Mouse (Mus musculus): ENCODE data around the gene Neurl3. TPM values are rescaled to one million over a fixed set of nuclear protein-coding genes. Genes with fewer than 3 reads are reported as not detected.

The Neurl3 gene
- total RNA-seq (2014; rRNA removed): 3.3 and 4.0 TPM in 2 replicates
- polyA plus RNA-seq (2012; rRNA removed): 3.6 and 5.3 TPM in 2 replicates

DNA sequence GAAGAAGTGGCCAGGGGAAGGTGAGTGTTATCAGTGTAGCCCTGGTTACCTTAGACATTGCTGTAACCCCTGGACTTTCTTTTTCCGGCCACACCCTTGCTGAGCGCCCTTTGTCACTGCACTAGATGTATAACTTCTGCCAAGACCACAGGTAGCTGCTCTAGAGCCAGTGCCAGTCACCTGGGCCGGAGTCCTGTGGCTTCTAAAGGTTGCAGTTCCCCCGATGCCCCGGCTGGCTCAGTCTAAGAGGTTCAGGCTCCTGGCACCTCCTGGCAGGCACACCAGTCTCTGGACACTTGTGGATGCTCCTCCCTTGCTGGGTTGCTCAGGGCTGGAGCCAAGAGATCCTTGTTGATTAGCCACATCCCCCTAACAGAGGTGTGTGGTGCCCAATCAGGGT is at the start of gene Neurl3:
Gene Neurl3, minus strand, starts transcription at position 225 of the 400 bp plus-strand sequence.
- Histone ChIP-seq H3K36me3 (ENCODE audit: control insufficient read depth, insufficient read depth, low read length) (no peaks in the 10 kb centered on the region), H3K4me3 (ENCODE audit: insufficient read depth, low read depth, low read length) (peak within 1 kb of the TSS; percentile 59), H3K27me3 (ENCODE audit: control insufficient read depth, insufficient read depth, low read length) (no peaks in the 10 kb centered on the region; the same call in 1 of the 2 replicates), H3K9ac (ENCODE audit: low read depth, low read length) (peak within 1 kb of the TSS; percentile 57), H3K4me1 (ENCODE audit: control insufficient read depth, insufficient read depth, low read length) (no peaks in the 10 kb centered on the region), H3K27ac (replicated peaks; ENCODE audit: insufficient read depth, low read depth, low read length) (peak within 1 kb of the TSS; percentile 72), H3K79me2 (ENCODE audit: control insufficient read depth, insufficient read depth, low read length) (no peaks in the 10 kb centered on the region)
- TF ChIP-seq CTCF (IDR thresholded peaks at IDR 0.05; ENCODE audit: low read depth, low read length): no peak
- no peak for TF ChIP-seq POLR2A (IDR thresholded peaks at IDR 0.05; ENCODE audit: extremely low read depth, insufficient read depth, low read length)
- no peak for DNase-seq (ENCODE audit: extremely low read depth, low read depth, low spot score)
- 64% methylated on average over 5 of the region's 5 CpGs for WGBS

- no peak overlapping the region for H3K27ac ChIP-seq (replicated peaks; ENCODE audit: insufficient read depth, low read depth, low read length)
- H3K36me3 ChIP-seq (ENCODE audit: control insufficient read depth, insufficient read depth, low read length): no peaks in the 10 kb centered on the region
- no peak overlapping the region for H3K4me3 ChIP-seq (ENCODE audit: insufficient read depth, low read depth, low read length)
- no peaks in the 10 kb centered on the region for H3K4me1 ChIP-seq (ENCODE audit: control insufficient read depth, insufficient read depth, low read length)
- H3K79me2 ChIP-seq (ENCODE audit: control insufficient read depth, insufficient read depth, low read length): no peaks in the 10 kb centered on the region
- WGBS: 31% methylated on average over 8 of the region's 8 CpGs
- H3K27me3 ChIP-seq (ENCODE audit: control insufficient read depth, insufficient read depth, low read length): no peaks in the 10 kb centered on the region
- DNase-seq (ENCODE audit: extremely low read depth, low read depth, low spot score): peak; percentile 63
- H3K9ac ChIP-seq (ENCODE audit: low read depth, low read length): no peak overlapping the region
- TF ChIP-seq POLR2A (IDR thresholded peaks at IDR 0.05; ENCODE audit: extremely low read depth, insufficient read depth, low read length) (no peak), CTCF (IDR thresholded peaks at IDR 0.05; ENCODE audit: low read depth, low read length) (peak; percentile 63)
Observed at GRCm38 (mm10) chr1:36323746-36324448, 49.4 kb upstream of the Neurl3 start.

DNA sequence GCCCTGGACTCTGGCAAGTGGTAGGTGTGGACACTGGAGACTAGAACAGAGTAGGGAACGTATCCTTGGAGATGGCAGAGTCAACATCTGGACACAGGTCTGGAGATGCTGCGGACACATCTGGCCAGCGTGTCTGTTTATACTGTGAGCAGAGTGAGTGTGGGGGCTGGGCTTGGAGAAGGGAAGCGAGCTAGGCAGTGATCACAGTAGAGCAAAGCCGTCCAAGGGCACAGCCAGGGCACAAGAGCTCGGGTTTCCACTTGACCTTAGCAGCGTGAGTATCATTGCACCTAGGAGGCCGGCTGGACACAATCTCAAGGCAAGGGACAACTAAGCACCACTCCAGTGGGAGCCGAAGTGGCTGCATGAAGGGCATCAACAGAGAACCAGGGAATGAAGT is 48.6 kb upstream of the Neurl3 start:
- Histone ChIP-seq H3K4me1 (ENCODE audit: control insufficient read depth, insufficient read depth, low read length) (no peaks in the 10 kb centered on the region), H3K9ac (ENCODE audit: low read depth, low read length) (no peak overlapping the region), H3K79me2 (ENCODE audit: control insufficient read depth, insufficient read depth, low read length) (no peaks in the 10 kb centered on the region), H3K36me3 (ENCODE audit: control insufficient read depth, insufficient read depth, low read length) (no peaks in the 10 kb centered on the region), H3K27ac (replicated peaks; ENCODE audit: insufficient read depth, low read depth, low read length) (no peak overlapping the region), H3K27me3 (ENCODE audit: control insufficient read depth, insufficient read depth, low read length) (no peaks in the 10 kb centered on the region), H3K4me3 (ENCODE audit: insufficient read depth, low read depth, low read length) (no peak overlapping the region)
- DNase-seq (ENCODE audit: extremely low read depth, low read depth, low spot score): no peak
- no peak for TF ChIP-seq CTCF (IDR thresholded peaks at IDR 0.05; ENCODE audit: low read depth, low read length)
- no peak for TF ChIP-seq POLR2A (IDR thresholded peaks at IDR 0.05; ENCODE audit: extremely low read depth, insufficient read depth, low read length)
- WGBS: 74% methylated on average over 9 of the region's 9 CpGs

- H3K79me2 ChIP-seq (ENCODE audit: control insufficient read depth, insufficient read depth, low read length): no peaks in the 10 kb centered on the region
- H3K27me3 ChIP-seq (ENCODE audit: control insufficient read depth, insufficient read depth, low read length): no peaks in the 10 kb centered on the region
- no peaks in the 10 kb centered on the region for H3K36me3 ChIP-seq (ENCODE audit: control insufficient read depth, insufficient read depth, low read length)
- no peak overlapping the region for H3K27ac ChIP-seq (replicated peaks; ENCODE audit: insufficient read depth, low read depth, low read length)
- no peaks in the 10 kb centered on the region for H3K4me1 ChIP-seq (ENCODE audit: control insufficient read depth, insufficient read depth, low read length)
- H3K4me3 ChIP-seq (ENCODE audit: insufficient read depth, low read depth, low read length): no peak overlapping the region
- 77% methylated on average over 11 of the region's 11 CpGs for WGBS
- H3K9ac ChIP-seq (ENCODE audit: low read depth, low read length): no peak overlapping the region
- TF ChIP-seq CTCF (IDR thresholded peaks at IDR 0.05; ENCODE audit: low read depth, low read length): peak; percentile 40; the same call in 1 of the 2 replicates
- no peak for TF ChIP-seq POLR2A (IDR thresholded peaks at IDR 0.05; ENCODE audit: extremely low read depth, insufficient read depth, low read length)
- no peak for DNase-seq (ENCODE audit: extremely low read depth, low read depth, low spot score)
Observed at GRCm38 (mm10) chr1:36321829-36322573, 47.5 kb upstream of the Neurl3 start.

DNA sequence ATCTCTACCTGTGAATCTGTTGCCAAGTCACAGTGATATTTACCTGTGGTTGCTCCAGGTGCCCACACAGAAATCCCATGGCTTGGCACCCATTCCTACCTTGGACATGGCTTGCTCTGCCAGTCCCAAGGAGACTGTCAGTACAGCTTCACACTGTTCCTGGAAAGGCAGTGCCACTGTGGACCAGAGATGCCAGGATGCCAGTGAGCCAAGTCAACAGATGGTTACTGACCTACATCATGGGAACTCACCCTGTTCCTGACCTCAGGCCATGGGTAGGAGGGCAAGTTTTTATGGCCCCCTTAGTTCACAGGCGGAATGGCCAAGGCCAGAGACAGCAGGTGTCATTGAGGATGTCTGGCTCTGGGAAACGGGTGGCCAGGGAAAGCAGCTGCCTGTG is 46.7 kb upstream of the Neurl3 start:
- Histone ChIP-seq H3K4me1 (ENCODE audit: control insufficient read depth, insufficient read depth, low read length) (no peaks in the 10 kb centered on the region), H3K9ac (ENCODE audit: low read depth, low read length) (no peak overlapping the region), H3K4me3 (ENCODE audit: insufficient read depth, low read depth, low read length) (no peak overlapping the region), H3K27ac (replicated peaks; ENCODE audit: insufficient read depth, low read depth, low read length) (no peak overlapping the region), H3K36me3 (ENCODE audit: control insufficient read depth, insufficient read depth, low read length) (no peaks in the 10 kb centered on the region), H3K79me2 (ENCODE audit: control insufficient read depth, insufficient read depth, low read length) (no peaks in the 10 kb centered on the region), H3K27me3 (ENCODE audit: control insufficient read depth, insufficient read depth, low read length) (no peaks in the 10 kb centered on the region)
- TF ChIP-seq CTCF (IDR thresholded peaks at IDR 0.05; ENCODE audit: low read depth, low read length) (no peak), POLR2A (IDR thresholded peaks at IDR 0.05; ENCODE audit: extremely low read depth, insufficient read depth, low read length) (no peak)
- 81% methylated on average over 2 of the region's 2 CpGs for WGBS
- no peak for DNase-seq (ENCODE audit: extremely low read depth, low read depth, low spot score)

GRCm38 (mm10) chr1:36315776-36316100 is 41.3 kb upstream of the Neurl3 start:
- H3K9ac ChIP-seq (ENCODE audit: low read depth, low read length): no peak overlapping the region
- no peaks in the 10 kb centered on the region; the same call in 1 of the 2 replicates for H3K79me2 ChIP-seq (ENCODE audit: control insufficient read depth, insufficient read depth, low read length)
- TF ChIP-seq POLR2A (IDR thresholded peaks at IDR 0.05; ENCODE audit: extremely low read depth, insufficient read depth, low read length): no peak
- no peak for TF ChIP-seq CTCF (IDR thresholded peaks at IDR 0.05; ENCODE audit: low read depth, low read length)
- H3K4me3 ChIP-seq (ENCODE audit: insufficient read depth, low read depth, low read length): no peak overlapping the region
- no peak for DNase-seq (ENCODE audit: extremely low read depth, low read depth, low spot score)
- no peaks in the 10 kb centered on the region for H3K27me3 ChIP-seq (ENCODE audit: control insufficient read depth, insufficient read depth, low read length)
- H3K36me3 ChIP-seq (ENCODE audit: control insufficient read depth, insufficient read depth, low read length): no peaks in the 10 kb centered on the region
- WGBS: 100% methylated on average over 2 of the region's 2 CpGs
- H3K27ac ChIP-seq (replicated peaks; ENCODE audit: insufficient read depth, low read depth, low read length): no peak overlapping the region
- H3K4me1 ChIP-seq (ENCODE audit: control insufficient read depth, insufficient read depth, low read length): no peaks in the 10 kb centered on the region
